Mouse (Mus musculus) spleen, adult 2 months (tissue): ENCODE results near the gene Zfp398. TPM values are rescaled to one million over a fixed set of nuclear protein-coding genes. Genes with fewer than 3 reads are reported as not detected.

Source experiments
- DNase-seq, 2 experiments: peaks; one replicate each; pipeline versions ENCODE4 v3.0.0 to v3.0.0-alpha.2; 2012 to 2021; ENCODE audit warnings: low spot score in 2 of 2, low read depth in 1 of 2
- H3K27ac ChIP-seq: fragments of 200-500 bp; 2 replicates; pipeline ENCODE4 v1.5.1; 2012; ENCODE audit warnings: low read length, inconsistent platforms; ENCODE audit not compliant: insufficient read depth
- H3K27me3 ChIP-seq: fragments of 200-500 bp; 2 replicates; pipeline ENCODE4 v1.6.1; 2012; ENCODE audit warnings: mild to moderate bottlenecking, moderate library complexity, low read length, inconsistent platforms; ENCODE audit not compliant: control insufficient read depth, insufficient read depth
- H3K36me3 ChIP-seq: fragments of 200-500 bp; 2 replicates; pipeline ENCODE4 v1.6.1; 2012; ENCODE audit warnings: mild to moderate bottlenecking, low read length, inconsistent platforms; ENCODE audit not compliant: control insufficient read depth, insufficient read depth
- H3K4me1 ChIP-seq: fragments of 200-500 bp; 2 replicates; pipeline ENCODE4 v1.6.1; 2011; ENCODE audit warnings: inconsistent platforms; ENCODE audit not compliant: control insufficient read depth, insufficient read depth, insufficient read length
- H3K4me3 ChIP-seq: fragments of 200-500 bp; 2 replicates; pipeline ENCODE4 v1.5.1; 2011; ENCODE audit warnings: mild to moderate bottlenecking, inconsistent platforms; ENCODE audit not compliant: insufficient read depth, insufficient read length; ENCODE audit errors: extremely low read depth
- CTCF ChIP-seq: fragments of 200-500 bp; IDR thresholded peaks from 2 replicates; pipeline ENCODE4 v1.5.1; 2011; ENCODE audit warnings: mild to moderate bottlenecking, inconsistent platforms; ENCODE audit not compliant: insufficient read depth, insufficient read length, insufficient replicate concordance; ENCODE audit errors: extremely low read depth
- POLR2A ChIP-seq: fragments of 200-500 bp; IDR thresholded peaks from 2 replicates; pipeline ENCODE4 v1.6.1; 2011; ENCODE audit warnings: low read depth, low read length, inconsistent platforms
- WGBS: fragments of 180-500 bp; shearing (Covaris S2); methylation state at CpG from one replicate; pipeline ENCODE4 v1.1.7; 2018; 5-methylcytosine and 5-hydroxymethylcytosine counted together
- polyA plus RNA-seq: library from polyadenylated mRNA; depleted of rRNA; stranded (reverse); fragments of >200 nt; gene quantifications from 2 replicates; pipeline ENCODE4 v1.2.3, GENCODE M21; 2012

Gene Zfp398
- polyA plus RNA-seq, 1 experiment = 13.0 TPM

- DNase-seq = no peak
- H3K4me1 ChIP-seq = no peaks in the 10 kb centered on the region
- WGBS = 85% methylated on average over 6 of the region's 6 CpGs
- no peak overlapping the region for H3K27ac ChIP-seq
- H3K4me3 ChIP-seq = no peak overlapping the region
- H3K27me3 ChIP-seq = no peaks in the 10 kb centered on the region
- no peaks in the 10 kb centered on the region for H3K36me3 ChIP-seq
- no peak for TF ChIP-seq CTCF
- TF ChIP-seq POLR2A = no peak
Observed at GRCm38 (mm10) chr6:47821776-47822175, 13.7 kb upstream of the Zfp398 start.

DNA sequence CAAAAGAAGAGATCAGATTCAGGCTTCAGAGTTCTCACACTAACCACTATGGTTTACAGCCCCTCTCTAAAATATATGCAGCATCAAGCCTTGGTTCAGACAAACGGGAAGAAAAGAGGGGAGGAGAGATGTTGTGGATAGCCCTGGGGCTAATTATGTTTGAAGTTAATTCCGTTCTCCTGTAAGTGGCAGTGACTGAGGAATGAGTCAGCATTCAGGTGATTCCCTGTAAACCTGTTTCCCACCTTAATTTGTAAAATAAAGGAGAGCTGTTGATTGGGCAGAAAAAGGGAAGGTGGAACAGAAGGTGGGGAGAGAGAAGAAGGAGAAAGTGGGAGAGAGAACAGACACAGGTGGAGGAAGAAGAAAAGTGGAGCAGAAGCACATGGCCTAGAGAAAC, 11.2 kb upstream of the Zfp398 start:
- DNase-seq = no peak
- no peak overlapping the region for H3K27ac ChIP-seq
- TF ChIP-seq CTCF = no peak
- TF ChIP-seq POLR2A = no peak
- H3K4me3 ChIP-seq = no peak overlapping the region
- no peaks in the 10 kb centered on the region for H3K36me3 ChIP-seq
- WGBS = 81% methylated on average over 2 of the region's 2 CpGs
- H3K27me3 ChIP-seq = no peaks in the 10 kb centered on the region
- H3K4me1 ChIP-seq = no peaks in the 10 kb centered on the region

- WGBS = 94% methylated on average over 4 of the region's 4 CpGs
- no peak overlapping the region for H3K27ac ChIP-seq
- no peaks in the 10 kb centered on the region for H3K4me1 ChIP-seq
- H3K36me3 ChIP-seq = no peaks in the 10 kb centered on the region
- H3K4me3 ChIP-seq = no peak overlapping the region
- no peaks in the 10 kb centered on the region for H3K27me3 ChIP-seq
- DNase-seq = no peak
- TF ChIP-seq CTCF (no peak), POLR2A (no peak)
Observed at GRCm38 (mm10) chr6:47827462-47827861, 8.0 kb upstream of the Zfp398 start.

GRCm38 (mm10) chr6:47828950-47829349, 6.5 kb upstream of the Zfp398 start:
- no peak overlapping the region for H3K27ac ChIP-seq
- no peak overlapping the region for H3K4me3 ChIP-seq
- WGBS = 67% methylated on average over 1 of the region's 1 CpGs
- no peaks in the 10 kb centered on the region for H3K27me3 ChIP-seq
- TF ChIP-seq CTCF (no peak), POLR2A (no peak)
- H3K36me3 ChIP-seq = no peaks in the 10 kb centered on the region
- DNase-seq = no peak
- H3K4me1 ChIP-seq = no peaks in the 10 kb centered on the region

GRCm38 (mm10) chr6:47830104-47831078, 5.1 kb upstream of the Zfp398 start, which contains the start of gene Zfp786:
TSS of gene Zfp786 (minus strand) at chr6:47830867.
- peak within 1 kb of the TSS; percentile 79 for H3K4me3 ChIP-seq
- TF ChIP-seq POLR2A (no peak), CTCF (peak; percentile 97)
- 3% methylated on average over 64 of the region's 64 CpGs for WGBS
- peak; percentile 74 to 91 for DNase-seq
- no peak within 1 kb of the TSS for H3K27ac ChIP-seq
- H3K4me1 ChIP-seq = no peaks in the 10 kb centered on the region
- H3K27me3 ChIP-seq = no peaks in the 10 kb centered on the region
- H3K36me3 ChIP-seq = no peaks in the 10 kb centered on the region

GRCm38 (mm10) chr6:47832220-47832619, 3.2 kb upstream of the Zfp398 start:
- Histone ChIP-seq H3K27ac (no peak overlapping the region), H3K4me1 (no peaks in the 10 kb centered on the region; the same call in 1 of the 2 replicates), H3K36me3 (no peaks in the 10 kb centered on the region), H3K27me3 (no peaks in the 10 kb centered on the region), H3K4me3 (no peak overlapping the region)
- WGBS = 89% methylated on average over 1 of the region's 1 CpGs
- DNase-seq = no peak
- no peak for TF ChIP-seq CTCF
- no peak for TF ChIP-seq POLR2A

DNA sequence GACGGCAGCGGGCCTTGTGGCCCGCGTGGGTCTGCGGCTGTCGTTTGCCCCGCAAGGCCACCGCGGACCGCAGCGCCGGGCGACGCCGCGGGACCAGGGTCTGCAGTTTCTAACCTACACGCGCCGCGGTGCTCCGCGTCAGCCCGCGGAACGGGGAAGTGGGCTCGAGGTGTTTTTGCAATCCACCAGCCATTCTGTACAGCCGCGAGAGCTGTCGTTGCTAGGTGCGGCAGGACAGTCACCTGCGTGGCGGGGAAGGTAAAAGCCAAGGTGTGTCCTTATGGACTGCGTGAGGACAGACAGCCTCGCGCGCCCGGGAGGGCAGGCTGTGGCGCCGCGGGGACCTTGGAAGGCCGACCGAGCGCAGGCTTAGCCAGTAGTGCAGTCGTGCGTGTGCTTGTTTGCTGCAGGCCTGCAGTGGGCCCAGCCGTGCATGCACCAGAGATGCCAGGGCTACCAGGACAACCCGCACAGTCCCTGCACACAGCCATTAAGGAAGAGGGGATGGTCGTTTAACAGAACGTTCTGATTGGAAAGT, 592 bp downstream of the Zfp398 start:
- TF ChIP-seq CTCF (no peak), POLR2A (no peak; the same call in 1 of the 2 replicates)
- DNase-seq = peak in 1 of 2 experiments; percentile 43
- Histone ChIP-seq H3K36me3 (peaks cover 3% of the 10 kb centered on the region; the same call in 1 of the 2 replicates), H3K27ac (peak overlapping the region; percentile 94), H3K27me3 (no peaks in the 10 kb centered on the region), H3K4me1 (no peaks in the 10 kb centered on the region; the same call in 1 of the 2 replicates), H3K4me3 (peak overlapping the region; percentile 98)
- under 1% methylated on average over 49 of the region's 49 CpGs for WGBS
